Mouse (Mus musculus): ENCODE measurements around the gene 6330409D20Rik.

6330409D20Rik gene

DNA sequence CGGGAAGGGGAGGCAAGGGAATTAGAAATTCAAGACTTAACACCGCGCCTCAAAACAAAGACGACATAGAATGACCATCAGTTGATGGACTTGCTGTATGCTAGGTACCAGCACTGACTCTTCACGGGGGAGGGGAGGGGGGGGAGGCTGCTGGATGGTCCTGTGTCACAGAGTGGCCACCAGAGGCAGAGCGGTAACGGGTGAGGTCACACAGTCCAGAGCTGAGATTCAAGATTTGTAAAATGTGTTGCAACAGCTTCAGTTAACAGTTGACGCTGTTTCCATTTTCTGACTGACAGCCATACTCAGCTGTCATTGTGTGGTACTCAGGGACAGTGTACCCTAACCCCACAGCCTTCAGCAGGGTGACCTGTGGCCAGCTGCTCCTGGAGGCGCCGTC is 11.4 kb upstream of the 6330409D20Rik start:
- no peak for DNase-seq

DNA sequence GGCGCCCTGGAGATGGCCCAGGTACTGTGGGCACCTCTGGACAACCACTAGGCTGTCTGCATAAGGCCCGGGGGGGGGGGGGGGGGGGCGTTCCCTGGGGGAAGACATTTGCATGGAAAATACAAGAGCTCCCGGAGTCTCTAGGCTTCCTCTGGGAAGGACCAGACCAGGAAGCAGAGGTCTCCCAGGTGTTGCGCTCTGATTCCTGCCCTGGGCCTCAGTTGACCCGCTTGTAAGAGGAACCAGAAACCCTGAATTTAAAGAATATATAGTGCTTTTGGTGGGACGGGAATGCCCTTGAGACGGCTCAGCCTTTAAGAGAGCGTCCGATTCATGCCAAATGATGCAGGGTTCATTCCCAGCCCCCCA is 10.8 kb upstream of the 6330409D20Rik start:
- no peak for DNase-seq

DNA sequence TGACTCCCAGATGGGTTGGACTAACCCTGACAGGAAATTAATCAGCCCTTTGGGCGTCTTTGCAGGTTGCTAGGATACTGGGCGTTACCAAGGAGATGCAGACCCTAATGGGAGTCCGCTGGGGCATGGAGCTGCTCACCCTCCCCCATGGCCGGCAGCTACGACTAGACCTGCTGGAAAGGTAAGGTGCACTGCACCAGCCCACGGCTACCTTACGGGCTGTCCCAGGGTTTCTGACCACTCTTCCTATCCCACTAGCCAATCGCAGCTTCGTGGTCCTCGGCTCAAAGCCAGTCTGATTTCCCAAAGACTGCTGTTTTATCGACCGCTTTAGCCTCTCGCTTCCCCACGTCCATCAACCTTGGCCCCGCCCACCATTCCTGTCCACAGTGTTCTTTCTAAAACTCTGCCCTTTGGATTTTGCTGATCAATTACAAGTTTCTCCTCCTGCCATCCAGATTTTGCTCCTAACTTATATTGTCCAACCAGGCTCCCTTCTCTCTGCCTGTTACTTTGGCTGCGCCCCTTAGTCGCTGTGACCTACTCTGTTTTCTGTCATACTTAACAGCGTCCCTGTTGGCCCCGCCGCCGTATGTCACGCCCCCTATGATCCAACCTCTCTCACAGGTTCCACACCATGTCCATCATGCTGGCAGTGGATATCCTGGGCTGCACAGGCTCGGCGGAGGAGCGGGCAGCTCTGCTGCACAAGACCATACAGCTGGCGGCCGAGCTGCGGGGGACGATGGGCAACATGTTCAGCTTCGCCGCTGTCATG is 10.3 kb upstream of the 6330409D20Rik start:
- DNase-seq = no peak

GRCm38 (mm10) chr2:32750199-32750598 is 9.4 kb upstream of the 6330409D20Rik start:
- no peak for DNase-seq

DNA sequence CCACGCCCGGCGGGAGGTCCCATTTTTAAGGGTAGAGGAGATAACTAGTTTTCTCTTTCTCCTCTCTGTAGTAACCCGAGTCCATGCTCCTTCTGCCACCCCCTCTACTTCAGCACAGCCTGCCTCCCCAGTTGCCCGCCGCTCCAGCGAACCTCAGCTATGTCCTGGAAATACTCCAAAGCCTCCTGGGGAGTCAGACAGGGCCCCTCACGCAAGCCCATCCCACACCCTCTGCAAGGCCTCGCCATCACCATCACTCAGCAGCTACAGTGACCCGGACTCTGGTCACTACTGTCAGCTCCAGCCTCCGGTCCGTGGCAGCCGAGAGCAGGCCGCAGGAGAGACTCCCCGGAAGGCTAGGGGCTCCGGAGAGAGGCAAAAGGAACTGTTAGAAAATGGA is 8.3 kb upstream of the 6330409D20Rik start:
- DNase-seq = no peak

DNA sequence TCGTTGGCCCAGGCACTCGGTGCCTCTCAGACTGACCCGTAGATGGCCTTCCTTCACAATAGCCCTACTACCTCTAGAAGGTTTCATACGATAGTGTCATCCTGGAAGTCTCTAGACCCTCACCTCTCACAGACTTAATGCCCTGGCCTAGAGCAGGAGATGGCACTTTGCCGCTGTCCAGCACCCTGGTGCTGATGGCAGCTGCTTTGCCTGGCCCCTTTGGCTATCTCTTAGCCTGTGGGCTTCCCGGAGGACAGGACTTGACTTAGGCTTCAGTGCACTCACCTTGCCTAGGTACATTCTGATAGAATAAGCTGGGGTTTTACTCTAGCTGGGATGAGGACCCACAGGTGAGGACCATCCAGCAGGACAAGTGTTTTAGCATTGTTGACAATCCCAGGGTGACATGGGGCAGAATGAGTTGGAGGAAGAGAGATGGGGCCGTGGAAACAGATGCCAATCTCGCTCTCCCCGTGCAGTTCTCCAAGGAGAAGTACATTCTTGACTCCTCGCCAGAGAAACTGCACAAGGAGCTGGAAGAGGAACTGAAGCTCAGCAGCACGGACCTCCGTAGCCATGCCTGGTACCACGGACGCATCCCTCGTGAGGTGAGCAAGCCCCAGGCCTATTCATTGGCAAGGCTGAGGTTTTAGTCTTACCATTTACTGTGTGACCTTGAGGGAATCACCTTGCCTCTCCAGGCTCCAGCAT is 3.6 kb upstream of the 6330409D20Rik start:
- DNase-seq = no peak

DNA sequence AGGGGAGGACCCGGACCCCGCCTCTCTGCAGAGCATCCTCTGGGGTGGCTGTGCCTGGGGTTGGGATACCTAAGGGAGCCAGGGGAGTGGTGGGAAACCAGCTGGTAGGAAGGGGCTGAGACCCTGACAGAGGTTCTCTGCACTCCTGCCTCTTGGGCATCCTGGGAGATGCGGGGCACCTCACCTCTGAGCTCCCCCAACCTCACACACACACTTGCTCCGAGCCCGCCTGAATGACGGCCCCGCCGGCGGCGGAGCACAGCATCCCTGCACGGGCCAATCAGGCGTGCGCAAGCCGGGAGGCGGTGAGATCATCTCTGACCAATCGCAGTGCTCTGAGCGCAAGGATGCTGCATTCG is 1.3 kb upstream of the 6330409D20Rik start:
- peak; percentile 82 for DNase-seq

DNA sequence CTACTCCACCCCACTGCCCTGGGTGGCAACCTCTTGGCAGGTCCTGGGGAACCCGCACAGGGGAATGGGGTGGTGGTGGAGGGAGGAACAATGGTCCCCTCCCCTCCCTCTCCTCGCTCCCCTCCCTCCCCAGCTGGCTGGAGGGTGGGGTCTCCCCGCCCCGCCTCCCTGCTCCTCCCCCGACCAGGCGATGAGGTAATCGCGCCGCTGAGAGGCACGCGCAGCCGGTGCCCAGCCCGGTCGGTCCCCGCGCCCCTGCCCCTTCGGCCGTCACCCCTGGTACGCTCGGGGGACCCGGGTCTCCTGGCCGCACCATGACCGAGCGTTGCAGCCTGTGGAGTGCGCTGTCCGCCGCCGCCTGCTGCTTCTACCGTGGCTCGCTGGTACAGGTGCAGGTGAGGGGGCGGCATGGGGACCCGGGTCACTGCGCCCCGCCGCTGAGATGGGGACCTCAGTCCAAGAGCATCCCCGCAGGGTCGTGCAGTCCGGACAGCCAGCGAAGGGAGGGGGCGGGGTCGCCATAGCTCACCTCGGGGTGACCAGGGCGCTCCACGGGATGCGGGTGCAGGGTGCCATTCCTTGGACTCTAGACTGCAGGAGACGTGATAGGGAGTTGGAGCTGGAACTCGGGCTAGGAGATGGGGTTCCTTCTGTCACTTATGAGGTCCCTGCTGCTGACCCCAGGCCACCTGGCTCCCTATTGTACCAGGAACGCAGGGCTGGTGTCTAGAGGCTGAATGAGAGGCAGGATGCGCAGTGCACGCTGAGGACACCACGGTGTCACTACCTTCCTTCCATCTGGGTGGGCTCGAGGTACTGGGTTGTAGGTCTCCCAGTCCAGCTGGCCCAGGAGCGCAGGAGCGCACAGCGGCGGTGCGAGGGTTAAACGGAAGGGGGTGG is 707 bp upstream of the 6330409D20Rik start:
- DNase-seq = peak; percentile 73

DNA sequence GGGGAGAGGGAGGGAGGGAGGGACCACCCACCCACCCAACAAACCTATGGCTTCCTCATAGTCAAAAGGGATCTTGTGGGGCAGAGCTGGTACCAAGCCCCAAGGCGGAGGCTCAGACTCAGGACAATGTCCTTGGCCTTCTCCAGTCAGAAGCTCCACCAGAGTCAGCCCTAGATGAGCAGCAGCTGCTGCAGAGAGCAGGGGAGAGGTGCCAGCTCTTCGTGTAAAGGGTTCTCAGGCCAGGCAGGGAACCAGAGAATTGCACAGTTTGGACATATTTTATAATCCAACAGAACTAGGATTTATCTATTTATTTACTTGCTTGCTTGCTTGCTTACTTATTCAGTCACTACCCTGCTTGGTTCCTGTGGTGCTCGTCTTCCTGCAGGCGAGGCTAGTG is 1.5 kb downstream of the 6330409D20Rik start:
- DNase-seq = no peak

GRCm38 (mm10) chr2:32737008-32737407 is 3.8 kb downstream of the 6330409D20Rik start:
- no peak for DNase-seq

- DNase-seq = no peak
Measured at GRCm38 (mm10) chr2:32736306-32736829, 4.4 kb downstream of the 6330409D20Rik start.

DNA sequence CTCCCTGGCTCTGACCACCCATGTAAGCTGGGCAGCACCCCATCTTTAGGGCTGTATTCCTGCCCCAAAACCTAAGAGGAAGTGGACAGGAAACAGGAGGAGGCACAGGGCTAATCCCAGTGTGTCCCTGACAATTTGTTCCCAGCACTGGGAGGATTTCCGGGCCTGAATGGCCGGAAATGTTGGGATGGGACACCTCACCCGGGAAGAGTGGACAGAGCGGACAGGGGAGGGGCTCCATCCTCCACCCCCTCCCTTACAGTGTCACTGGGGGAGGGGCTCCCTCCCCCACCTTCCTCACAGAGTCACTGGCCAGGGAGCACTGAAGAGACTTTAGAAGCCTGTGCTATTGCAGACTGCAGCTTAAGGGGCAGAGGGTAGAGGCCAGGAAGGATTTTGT is 5.9 kb downstream of the 6330409D20Rik start:
- DNase-seq = no peak

DNA sequence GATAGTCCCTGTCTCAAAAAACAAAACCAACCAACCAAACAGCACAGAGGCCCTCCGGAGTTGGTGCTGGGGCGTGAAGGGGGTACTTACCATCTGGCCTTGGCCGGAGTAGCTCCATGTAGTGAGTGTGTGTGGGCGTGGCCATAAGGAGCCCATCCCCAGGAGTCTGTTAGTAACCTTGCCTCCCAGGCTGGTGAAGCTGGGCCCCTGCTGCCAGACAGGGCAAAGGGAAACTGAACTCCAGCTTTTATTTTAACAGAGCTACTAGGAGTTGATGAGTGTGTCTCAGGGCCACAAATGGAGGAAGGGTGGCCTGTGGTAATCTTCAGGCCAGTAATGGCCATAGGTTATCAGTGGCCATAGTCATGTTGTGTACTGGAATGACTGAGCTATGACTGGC is 6.3 kb downstream of the 6330409D20Rik start:
- no peak for DNase-seq

DNA sequence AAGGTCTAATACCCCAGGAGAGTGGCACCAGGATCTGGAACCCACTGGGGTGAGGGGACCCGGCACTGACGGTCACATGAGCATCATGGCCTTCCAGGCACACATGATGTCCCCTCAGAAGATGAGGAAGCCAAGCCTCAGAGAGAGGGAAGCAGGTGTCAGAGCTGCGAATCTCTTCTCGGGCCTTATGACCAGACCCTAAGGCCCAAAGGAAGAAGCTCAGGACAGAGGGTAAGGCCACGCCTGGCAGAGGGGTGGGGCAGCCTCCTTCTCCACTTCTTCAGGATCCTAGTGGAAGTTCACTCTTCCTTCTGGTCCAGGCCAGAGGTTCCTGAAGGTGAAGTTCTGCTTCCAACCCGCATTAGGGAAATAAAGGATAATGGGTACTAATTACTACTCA is 8.1 kb downstream of the 6330409D20Rik start:
- DNase-seq = no peak

DNA sequence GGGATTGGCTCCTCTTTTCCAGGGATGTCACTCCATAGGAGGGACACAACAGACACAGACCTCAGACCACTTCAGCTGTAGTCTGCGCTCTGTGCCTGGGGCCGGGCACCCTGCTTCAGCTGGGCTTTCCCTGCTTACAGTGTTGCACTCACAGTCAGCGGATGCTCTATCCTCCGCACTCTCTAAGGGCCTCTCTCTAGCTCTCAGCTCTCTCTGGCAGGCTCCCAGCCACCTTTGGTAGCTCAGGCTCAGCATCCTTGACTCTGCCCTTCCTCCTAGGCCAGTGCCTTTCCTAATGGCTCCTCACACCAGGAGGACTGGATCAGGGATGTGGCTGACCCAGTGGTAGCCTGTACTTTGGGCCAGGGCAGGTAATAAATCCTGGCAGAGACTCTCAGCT is 8.9 kb downstream of the 6330409D20Rik start:
- DNase-seq = no peak

- DNase-seq = no peak
Measured at GRCm38 (mm10) chr2:32730854-32731253, 10.0 kb downstream of the 6330409D20Rik start.

- DNase-seq = no peak
Measured at GRCm38 (mm10) chr2:32729547-32729946, 11.3 kb downstream of the 6330409D20Rik start.

- DNase-seq = no peak
Measured at GRCm38 (mm10) chr2:32728463-32728862, 12.4 kb downstream of the 6330409D20Rik start.

- DNase-seq = peak; percentile 63
Measured at GRCm38 (mm10) chr2:32727435-32727834, 13.4 kb downstream of the 6330409D20Rik start.

GRCm38 (mm10) chr2:32724832-32725790 is 15.7 kb downstream of the 6330409D20Rik start:
- no peak for DNase-seq

DNA sequence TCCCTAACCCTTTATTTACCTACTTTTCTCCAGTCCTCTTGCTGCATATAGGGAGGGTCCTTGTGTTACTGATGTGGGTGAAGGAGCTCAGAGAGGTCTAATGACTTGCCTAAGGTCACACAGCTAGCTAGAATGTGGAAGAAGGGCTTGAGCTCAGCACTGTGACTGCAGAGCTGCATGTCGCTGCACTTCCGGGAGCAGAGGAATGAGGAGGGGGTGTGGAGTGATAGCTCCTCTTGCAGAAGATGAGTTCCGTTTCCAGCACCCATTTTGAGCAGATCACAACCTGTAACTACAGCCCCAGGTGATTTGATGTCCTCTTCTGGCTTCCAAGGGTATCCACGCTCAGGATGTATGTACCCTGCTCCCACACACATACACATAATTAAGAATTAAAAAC is 16.7 kb downstream of the 6330409D20Rik start:
- DNase-seq = no peak

- no peak for DNase-seq
Measured at GRCm38 (mm10) chr2:32722581-32722980, 18.2 kb downstream of the 6330409D20Rik start.
